Mouse (Mus musculus) T-helper 2 cell (primary cell): ENCODE data around the gene Celf6.

Source experiments
- in situ Hi-C: fragments of 300-600 bp; cut with MboI, MseI; formaldehyde crosslinking; loops from one replicate; pipeline ENCODE4 v1.15.1; 2025; ENCODE audit warnings: high pct_unique_total_duplicates

The Celf6 gene

GRCm38 (mm10) chr9:59588252-59588651 lies 10.5 kb downstream of the Celf6 start:
- in situ Hi-C loops: no loop called here

GRCm38 (mm10) chr9:59588710-59589671 lies 11.3 kb downstream of the Celf6 start:
- in situ Hi-C loops: no loop called here

- in situ Hi-C loops: no loop called here
Measured at GRCm38 (mm10) chr9:59589703-59590439, 12.2 kb downstream of the Celf6 start.

GRCm38 (mm10) chr9:59601661-59602060 lies 23.9 kb downstream of the Celf6 start:
- in situ Hi-C loops: no loop called here

- in situ Hi-C loops: no loop called here
Measured at GRCm38 (mm10) chr9:59605967-59606366, 28.2 kb downstream of the Celf6 start.

- in situ Hi-C loops: no loop called here
Measured at GRCm38 (mm10) chr9:59610950-59611349, 33.2 kb downstream of the Celf6 start.

- in situ Hi-C loops: loop anchor here (5.0 kb wide), 1 partner anchor 42 kb away; the partner anchor contains the start of gene Pkm
Measured at GRCm38 (mm10) chr9:59615797-59616196, 38.1 kb downstream of the Celf6 start.

- in situ Hi-C loops: loop anchor here (5.0 kb wide), 1 partner anchor 41 kb away; the partner anchor contains the start of gene Pkm
Measured at GRCm38 (mm10) chr9:59616622-59617306, 39.0 kb downstream of the Celf6 start, which contains the start of gene Parp6. Parp6 (plus strand) TSS chr9:59617284.

- in situ Hi-C loops: loop anchor here (5.0 kb wide), 1 partner anchor 40 kb away; the partner anchor contains the start of gene Pkm
Measured at GRCm38 (mm10) chr9:59617307-59617973, 39.7 kb downstream of the Celf6 start.

GRCm38 (mm10) chr9:59638372-59638771 lies 60.7 kb downstream of the Celf6 start:
- in situ Hi-C loops: no loop called here

- in situ Hi-C loops: no loop called here
Measured at GRCm38 (mm10) chr9:59639936-59640335, 62.2 kb downstream of the Celf6 start.

GRCm38 (mm10) chr9:59641320-59641719 lies 63.6 kb downstream of the Celf6 start:
- in situ Hi-C loops: no loop called here

- in situ Hi-C loops: loop anchor here (10.0 kb wide), 1 partner anchor 165 kb away; the partner anchor contains the start of gene Arih1
Measured at GRCm38 (mm10) chr9:59649911-59650310, 72.2 kb downstream of the Celf6 start.

- in situ Hi-C loops: loop anchor here (10.0 kb wide), 1 partner anchor 169 kb away; the partner anchor contains the start of gene Arih1
Measured at GRCm38 (mm10) chr9:59653371-59653770, 75.7 kb downstream of the Celf6 start.

GRCm38 (mm10) chr9:59654450-59654983 lies 76.8 kb downstream of the Celf6 start:
- in situ Hi-C loops: loop anchor here (10.0 kb wide), 1 partner anchor 170 kb away; the partner anchor contains the start of gene Arih1

GRCm38 (mm10) chr9:59655958-59656634 lies 78.4 kb downstream of the Celf6 start, which contains the start of gene Pkm:
Pkm (plus strand) TSS chr9:59656368.
- in situ Hi-C loops: loop anchor here (5.0 to 10.0 kb wide), 2 partner anchors 39 to 171 kb away; partner anchors contain the start of genes Arih1 and Parp6
